ENCODE assay signal across 22 mouse cellular contexts in genomic region chr3:156463299-156463698, GRCm38 (mm10).
"Had no signal": no experiment of that assay in that cellular context is flagged by ENCODE, and none has a peak within 500 bp of the region (broad histone marks: within the 10 kb centered on the region; RNA-seq: fewer than 3 reads in every experiment).

No protein-coding gene starts in this region.

- H3K4me1 ChIP-seq: kidney, embryonic 15.5 days; limb, embryonic 12.5 days; limb, embryonic 15.5 days; midbrain, embryonic 10.5 days; midbrain, embryonic 13.5 days; neural tube, embryonic 13.5 days; stomach, embryonic 15.5 days had no signal

- H3K9me3 ChIP-seq: kidney, embryonic 15.5 days; limb, embryonic 12.5 days; limb, embryonic 15.5 days; midbrain, embryonic 10.5 days; midbrain, embryonic 13.5 days; neural tube, embryonic 13.5 days; stomach, embryonic 15.5 days had no signal

- H3K4me3 ChIP-seq: kidney, embryonic 15.5 days; limb, embryonic 12.5 days; limb, embryonic 15.5 days; midbrain, embryonic 10.5 days; midbrain, embryonic 13.5 days; myocyte; neural tube, embryonic 13.5 days; stomach, embryonic 15.5 days had no signal

- H3K27ac ChIP-seq: kidney, embryonic 15.5 days; limb, embryonic 12.5 days; limb, embryonic 15.5 days; liver, embryonic 14.5 days; midbrain, embryonic 10.5 days; midbrain, embryonic 13.5 days; neural tube, embryonic 13.5 days; stomach, embryonic 15.5 days had no signal

- H3K9ac ChIP-seq: kidney, embryonic 15.5 days; limb, embryonic 12.5 days; limb, embryonic 15.5 days; liver, embryonic 14.5 days; liver, postnatal 0 days; lung, embryonic 14.5 days; midbrain, embryonic 13.5 days; neural tube, embryonic 13.5 days; stomach, embryonic 15.5 days had no signal

- H3K36me3 ChIP-seq: kidney, embryonic 15.5 days; limb, embryonic 12.5 days; limb, embryonic 15.5 days; midbrain, embryonic 10.5 days; midbrain, embryonic 13.5 days; neural tube, embryonic 13.5 days; stomach, embryonic 15.5 days had no signal

- H3K27me3 ChIP-seq: kidney, embryonic 15.5 days; limb, embryonic 12.5 days; limb, embryonic 15.5 days; midbrain, embryonic 13.5 days; neural tube, embryonic 13.5 days; stomach, embryonic 15.5 days had no signal

- ATAC-seq: liver, postnatal 0 days; lung, postnatal 0 days; midbrain, embryonic 13.5 days; midbrain, embryonic 16.5 days had no signal

- DNase-seq: kidney, adult 8-10 months; kidney, postnatal 10 days; kidney, postnatal 36 days; left cerebral cortex, postnatal 4 days; liver, postnatal 0 days; lung, embryonic 14.5 days; lung, postnatal 36 days; retina, postnatal 1 day; right cerebral cortex, postnatal 25 days; spleen, adult 18-20 months; thymus, postnatal 25 days had no signal
